ENCODE assay signal across 27 mouse cellular contexts in genomic region chr2:102955232-102955631, GRCm38 (mm10).
"Had no signal": no experiment of that assay in that cellular context is flagged by ENCODE, and none has a peak within 500 bp of the region (broad histone marks: within the 10 kb centered on the region; RNA-seq: fewer than 3 reads in every experiment).

No protein-coding gene starts in this region.

- H3K9me3 ChIP-seq: heart, embryonic 10.5 days; heart, embryonic 12.5 days; hindbrain, embryonic 10.5 days; hindbrain, embryonic 12.5 days; kidney, embryonic 15.5 days; limb, embryonic 10.5 days; limb, embryonic 12.5 days; liver, embryonic 13.5 days had no signal

- H3K27ac ChIP-seq: gastrocnemius, adult 2 months; heart, embryonic 10.5 days; hindbrain, embryonic 10.5 days; hindbrain, embryonic 12.5 days; hindbrain, embryonic 14.5 days; kidney, embryonic 15.5 days; kidney, postnatal 0 days; limb, embryonic 10.5 days; limb, embryonic 12.5 days; liver, embryonic 13.5 days had no signal

- ATAC-seq: hindbrain, embryonic 16.5 days; intestine, embryonic 16.5 days had no signal

- H3K27me3 ChIP-seq: hindbrain, embryonic 12.5 days; kidney, embryonic 15.5 days; limb, embryonic 12.5 days; liver, embryonic 13.5 days had no signal

- H3K9ac ChIP-seq: heart, embryonic 12.5 days; hindbrain, embryonic 12.5 days; hindbrain, embryonic 14.5 days; kidney, embryonic 15.5 days; limb, embryonic 12.5 days; liver, embryonic 13.5 days had no signal

- H3K4me3 ChIP-seq: gastrocnemius, adult 2 months; heart, embryonic 10.5 days; heart, embryonic 12.5 days; hindbrain, embryonic 10.5 days; hindbrain, embryonic 12.5 days; kidney, embryonic 15.5 days; limb, embryonic 10.5 days; limb, embryonic 12.5 days; liver, embryonic 13.5 days had no signal

- H3K4me1 ChIP-seq: hindbrain, embryonic 12.5 days; kidney, embryonic 15.5 days; limb, embryonic 12.5 days; liver, embryonic 13.5 days had no signal

- DNase-seq: gastrocnemius, adult 2 months; gastrocnemius, postnatal 10 days; gastrocnemius, postnatal 25 days; heart, adult 18-20 months; heart, postnatal 10 days; heart, postnatal 4 days; kidney, adult 11 months; kidney, adult 2 months; kidney, adult 9 months; kidney, postnatal 14 days; kidney, postnatal 36 days; layer of hippocampus, adult 9-11 months; layer of hippocampus, postnatal 36 days; liver; liver, embryonic 13.5 days had no signal

- H3K36me3 ChIP-seq: heart, embryonic 10.5 days; heart, embryonic 12.5 days; hindbrain, embryonic 10.5 days; hindbrain, embryonic 12.5 days; kidney, embryonic 15.5 days; limb, embryonic 10.5 days; limb, embryonic 12.5 days; liver, embryonic 13.5 days had no signal

- H3K4me2 ChIP-seq: heart, embryonic 12.5 days; hindbrain, embryonic 12.5 days; hindbrain, embryonic 14.5 days; kidney, embryonic 15.5 days; limb, embryonic 12.5 days; liver, embryonic 11.5 days; liver, embryonic 13.5 days had no signal
